Mouse (Mus musculus): ENCODE measurements at regions not wholly inside any gene's neighbourhood (a gene's known extent, or its start where the extent isn't known, plus 50 kb on each side); places are given as distances from the start of the nearest gene placed in this dataset.
A peak's percentile ranks its signal among the peaks of the same experiment; 100 is the strongest.

DNA sequence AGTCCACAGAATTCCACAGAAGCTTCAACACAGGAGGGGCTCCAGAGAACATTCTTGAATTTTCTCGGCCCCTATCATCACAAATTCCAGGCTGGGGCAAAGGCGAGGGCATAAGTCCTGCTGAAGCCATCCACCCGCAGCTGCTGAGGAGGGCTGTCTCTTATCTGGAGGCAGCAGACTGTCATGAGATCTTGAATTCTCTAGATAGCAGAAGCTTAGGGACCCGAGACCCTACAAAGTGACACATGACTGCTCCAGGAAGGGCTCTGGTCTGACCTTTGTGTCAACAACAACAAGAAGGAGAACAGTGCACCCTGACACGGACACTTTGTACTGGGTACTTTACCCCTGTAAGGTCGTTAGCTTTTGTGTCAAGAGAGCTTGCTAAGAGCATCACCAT, 57.2 kb downstream of the Lao1 start:
- WGBS: 51% methylated on average over 6 of the region's 6 CpGs
- Histone ChIP-seq H3K36me3 (no peaks in the 10 kb centered on the region), H3K9me3 (replicated peaks) (no peaks in the 10 kb centered on the region), H3K4me3 (no peak overlapping the region), H3K27me3 (ENCODE audit: low read depth, poor library complexity, severe bottlenecking) (no peaks in the 10 kb centered on the region), H3K4me1 (peaks cover 22% of the 10 kb centered on the region), H3K27ac (peak overlapping the region; percentile 77; the same call in 1 of the 2 replicates)
- DNase-seq (ENCODE audit: low spot score): no peak

- 49% methylated on average over 12 of the region's 12 CpGs for WGBS
Measured at GRCm38 (mm10) chr4:119019013-119019781, 57.8 kb downstream of the Lao1 start.

DNA sequence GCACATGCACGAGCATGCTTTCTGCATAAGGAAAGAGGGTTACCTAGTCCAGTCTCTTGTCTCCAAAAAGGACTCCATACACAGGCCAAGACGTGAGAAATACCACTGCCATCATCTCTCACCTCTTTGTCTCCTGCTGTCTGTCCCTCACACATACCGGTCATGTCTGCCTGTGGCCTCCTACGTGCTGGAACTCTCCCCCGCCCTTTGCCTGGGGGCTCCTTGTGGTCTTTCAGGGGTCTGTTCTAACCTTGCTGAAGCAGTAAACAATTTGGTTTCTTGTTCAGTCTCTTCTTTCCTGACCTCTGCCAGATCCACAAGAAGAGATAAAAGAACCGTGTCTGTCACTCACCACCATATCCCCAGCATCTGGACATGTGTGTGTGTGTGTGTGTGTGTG, 61.0 kb downstream of the Lao1 start:
- H3K4me3 ChIP-seq: no peak overlapping the region
- peak overlapping the region; percentile 51 for H3K27ac ChIP-seq
- peaks cover 29% of the 10 kb centered on the region for H3K4me1 ChIP-seq
- H3K36me3 ChIP-seq: no peaks in the 10 kb centered on the region
- H3K27me3 ChIP-seq (ENCODE audit: low read depth, poor library complexity, severe bottlenecking): no peaks in the 10 kb centered on the region
- WGBS: 51% methylated on average over 6 of the region's 6 CpGs
- no peak for DNase-seq (ENCODE audit: low spot score)
- H3K9me3 ChIP-seq (replicated peaks): no peaks in the 10 kb centered on the region

More at GRCm38 (mm10) chr4:119019013-119019781, 57.8 kb downstream of the Lao1 start:
- Histone ChIP-seq H3K4me1 (peaks cover 22% of the 10 kb centered on the region), H3K9me3 (replicated peaks) (no peaks in the 10 kb centered on the region), H3K27me3 (ENCODE audit: low read depth, poor library complexity, severe bottlenecking) (no peaks in the 10 kb centered on the region), H3K36me3 (no peaks in the 10 kb centered on the region), H3K27ac (peak overlapping the region; percentile 77), H3K4me3 (no peak overlapping the region)
- DNase-seq (ENCODE audit: low spot score): peak; percentile 41

GRCm38 (mm10) chr4:119026237-119026861, 65.0 kb downstream of the Lao1 start:
- H3K36me3 ChIP-seq: no peaks in the 10 kb centered on the region
- DNase-seq (ENCODE audit: low spot score): no peak
- WGBS: 27% methylated on average over 5 of the region's 5 CpGs
- H3K27me3 ChIP-seq (ENCODE audit: low read depth, poor library complexity, severe bottlenecking): no peaks in the 10 kb centered on the region
- no peak overlapping the region for H3K4me3 ChIP-seq
- H3K27ac ChIP-seq: 0 out of 2 replicates have a peak overlapping the region, but pooled peaks have one; percentile 14
- peaks cover 34% of the 10 kb centered on the region for H3K4me1 ChIP-seq
- H3K9me3 ChIP-seq (replicated peaks): no peaks in the 10 kb centered on the region

GRCm38 (mm10) chr4:119028208-119028821, 66.9 kb downstream of the Lao1 start:
- Histone ChIP-seq H3K4me3 (no peak overlapping the region), H3K4me1 (peaks cover 23% of the 10 kb centered on the region)

GRCm38 (mm10) chr4:119029091-119029490, 67.7 kb downstream of the Lao1 start:
- Histone ChIP-seq H3K9me3 (replicated peaks) (no peaks in the 10 kb centered on the region), H3K27ac (no peak overlapping the region), H3K27me3 (ENCODE audit: low read depth, poor library complexity, severe bottlenecking) (no peaks in the 10 kb centered on the region), H3K4me3 (no peak overlapping the region), H3K4me1 (peaks cover 23% of the 10 kb centered on the region), H3K36me3 (no peaks in the 10 kb centered on the region)
- WGBS: 48% methylated on average over 7 of the region's 7 CpGs
- DNase-seq (ENCODE audit: low spot score): no peak

More at GRCm38 (mm10) chr4:119028208-119028821, 66.9 kb downstream of the Lao1 start:
- DNase-seq (ENCODE audit: low spot score): no peak
- Histone ChIP-seq H3K27me3 (ENCODE audit: low read depth, poor library complexity, severe bottlenecking) (no peaks in the 10 kb centered on the region), H3K9me3 (replicated peaks) (no peaks in the 10 kb centered on the region), H3K36me3 (no peaks in the 10 kb centered on the region), H3K27ac (no peak overlapping the region)
- WGBS: 18% methylated on average over 8 of the region's 8 CpGs

DNA sequence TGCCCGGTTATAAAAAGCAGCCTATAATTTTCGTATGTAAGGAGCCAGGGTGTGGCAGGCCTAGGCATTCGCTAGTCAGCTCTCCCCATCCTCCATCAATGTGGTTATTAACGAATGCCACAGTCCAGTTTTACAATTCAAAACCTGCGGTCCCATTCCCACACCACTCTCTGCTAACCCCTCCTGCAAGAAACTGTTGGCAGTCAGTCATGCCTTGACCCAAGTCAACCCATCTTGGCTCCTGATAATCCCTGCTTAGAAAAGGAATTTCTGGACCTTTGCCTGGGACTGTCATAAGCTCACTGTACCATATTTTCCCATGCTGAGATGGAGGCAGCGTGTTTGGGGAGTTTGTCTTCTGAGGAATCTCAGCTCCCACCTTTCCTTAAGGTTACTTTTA, 68.4 kb downstream of the Lao1 start:
- H3K9me3 ChIP-seq (replicated peaks): no peaks in the 10 kb centered on the region
- WGBS: 86% methylated on average over 6 of the region's 6 CpGs
- H3K4me3 ChIP-seq: no peak overlapping the region
- H3K27ac ChIP-seq: no peak overlapping the region
- no peaks in the 10 kb centered on the region for H3K36me3 ChIP-seq
- H3K27me3 ChIP-seq (ENCODE audit: low read depth, poor library complexity, severe bottlenecking): no peaks in the 10 kb centered on the region
- no peak for DNase-seq (ENCODE audit: low spot score)
- H3K4me1 ChIP-seq: peaks cover 23% of the 10 kb centered on the region

DNA sequence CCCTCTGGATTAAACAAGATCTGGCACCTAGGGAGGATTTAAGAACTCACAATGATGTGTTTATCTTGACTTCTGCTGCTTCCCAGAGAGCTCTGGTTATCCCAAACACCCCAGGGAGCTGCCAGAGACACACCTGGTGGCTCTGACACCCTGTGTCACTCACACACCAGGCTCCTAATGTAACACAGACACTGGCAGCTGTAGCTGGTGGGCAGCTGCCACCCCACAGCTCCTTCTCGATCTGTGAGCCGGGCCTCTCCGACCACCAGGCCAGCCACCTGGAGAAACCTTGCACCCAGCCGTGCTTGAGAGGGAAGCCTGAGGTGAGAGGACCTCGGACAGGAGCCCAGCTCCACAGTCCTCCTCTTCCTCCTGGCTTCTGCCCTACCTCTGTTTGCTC, 69.5 kb downstream of the Lao1 start:
- 37% methylated on average over 5 of the region's 5 CpGs for WGBS
- H3K36me3 ChIP-seq: no peaks in the 10 kb centered on the region
- DNase-seq (ENCODE audit: low spot score): no peak
- peaks cover 23% of the 10 kb centered on the region for H3K4me1 ChIP-seq
- H3K4me3 ChIP-seq: no peak overlapping the region
- no peaks in the 10 kb centered on the region for H3K9me3 ChIP-seq (replicated peaks)
- 0 out of 2 replicates have a peak overlapping the region, but pooled peaks have one; percentile 1 for H3K27ac ChIP-seq
- H3K27me3 ChIP-seq (ENCODE audit: low read depth, poor library complexity, severe bottlenecking): no peaks in the 10 kb centered on the region

DNA sequence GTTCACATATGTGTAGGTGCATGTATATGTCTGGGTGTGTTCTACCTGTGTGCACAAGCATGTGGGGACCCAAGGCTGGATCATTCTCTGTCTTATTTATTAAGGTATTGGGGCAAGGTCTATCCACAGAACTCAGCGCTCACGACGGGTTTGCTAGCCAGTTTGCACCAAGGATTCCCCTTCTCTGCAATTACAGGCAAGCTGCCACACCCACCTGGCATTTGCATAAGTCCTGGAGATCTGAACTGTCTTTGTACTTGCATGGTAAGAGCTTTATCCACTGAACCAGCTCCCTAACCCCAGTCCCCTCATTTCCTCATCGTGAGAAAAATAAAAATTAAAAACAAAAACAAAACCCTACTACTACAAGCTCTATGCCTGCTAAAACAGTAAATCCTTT, 71.6 kb downstream of the Lao1 start:
- 60% methylated on average over 4 of the region's 4 CpGs for WGBS

DNA sequence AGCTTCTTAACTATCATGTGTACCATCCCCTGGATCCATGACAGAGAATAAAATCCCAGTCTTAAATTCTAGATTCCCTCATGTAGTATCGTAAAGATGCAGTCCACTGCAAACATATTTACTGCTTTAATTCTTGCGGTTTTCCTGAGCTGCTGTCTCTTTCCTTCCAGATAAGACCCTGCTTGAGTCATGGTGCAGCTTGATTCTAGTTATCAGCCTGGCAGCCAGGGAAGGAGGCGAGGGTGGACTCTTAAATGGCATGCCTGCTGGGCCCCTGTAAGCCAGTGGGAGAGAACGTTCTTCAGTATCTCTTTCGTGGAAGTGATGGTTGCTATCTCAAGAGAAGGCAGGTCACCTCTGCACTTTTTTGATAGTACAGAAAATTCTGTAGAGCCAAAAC, 71.9 kb upstream of the Slc2a1 start:
- Histone ChIP-seq H3K4me3 (no peak overlapping the region), H3K9me3 (replicated peaks) (no peaks in the 10 kb centered on the region), H3K27ac (no peak overlapping the region), H3K4me1 (no peaks in the 10 kb centered on the region), H3K27me3 (ENCODE audit: low read depth, poor library complexity, severe bottlenecking) (no peaks in the 10 kb centered on the region), H3K36me3 (no peaks in the 10 kb centered on the region)
- 90% methylated on average over 5 of the region's 5 CpGs for WGBS
- DNase-seq (ENCODE audit: low spot score): no peak

More for the DNA sequence above, 71.6 kb downstream of the Lao1 start:
- no peak overlapping the region for H3K4me3 ChIP-seq
- H3K9me3 ChIP-seq (replicated peaks): no peaks in the 10 kb centered on the region
- H3K36me3 ChIP-seq: no peaks in the 10 kb centered on the region
- H3K27me3 ChIP-seq (ENCODE audit: low read depth, poor library complexity, severe bottlenecking): no peaks in the 10 kb centered on the region
- H3K4me1 ChIP-seq: peaks cover 16% of the 10 kb centered on the region
- DNase-seq (ENCODE audit: low spot score): no peak
- no peak overlapping the region for H3K27ac ChIP-seq

DNA sequence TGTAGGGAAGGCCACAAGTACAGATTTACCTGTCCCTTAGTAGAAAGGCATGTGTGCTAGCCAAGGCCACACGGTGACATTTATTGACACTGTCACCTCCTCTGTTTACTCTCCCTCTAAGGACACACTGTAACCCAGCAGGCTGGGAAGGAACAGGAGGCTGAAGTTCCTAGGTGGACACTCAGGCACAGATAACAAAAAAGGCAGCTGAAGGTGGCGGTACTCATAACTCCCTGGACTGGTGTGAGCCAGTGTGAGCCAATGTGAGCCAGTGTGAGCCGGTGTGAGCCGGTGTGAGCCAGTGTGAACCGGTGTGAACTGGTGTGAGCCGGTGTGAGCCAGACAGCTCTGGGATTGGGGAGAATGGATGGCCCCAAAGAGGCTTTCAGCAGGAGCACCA, 68.5 kb upstream of the Slc2a1 start:
- no peak for DNase-seq (ENCODE audit: low spot score)
- Histone ChIP-seq H3K36me3 (no peaks in the 10 kb centered on the region), H3K27ac (no peak overlapping the region), H3K9me3 (replicated peaks) (no peaks in the 10 kb centered on the region), H3K4me3 (no peak overlapping the region), H3K4me1 (peaks cover 7% of the 10 kb centered on the region), H3K27me3 (ENCODE audit: low read depth, poor library complexity, severe bottlenecking) (no peaks in the 10 kb centered on the region)
- WGBS: 94% methylated on average over 6 of the region's 6 CpGs

DNA sequence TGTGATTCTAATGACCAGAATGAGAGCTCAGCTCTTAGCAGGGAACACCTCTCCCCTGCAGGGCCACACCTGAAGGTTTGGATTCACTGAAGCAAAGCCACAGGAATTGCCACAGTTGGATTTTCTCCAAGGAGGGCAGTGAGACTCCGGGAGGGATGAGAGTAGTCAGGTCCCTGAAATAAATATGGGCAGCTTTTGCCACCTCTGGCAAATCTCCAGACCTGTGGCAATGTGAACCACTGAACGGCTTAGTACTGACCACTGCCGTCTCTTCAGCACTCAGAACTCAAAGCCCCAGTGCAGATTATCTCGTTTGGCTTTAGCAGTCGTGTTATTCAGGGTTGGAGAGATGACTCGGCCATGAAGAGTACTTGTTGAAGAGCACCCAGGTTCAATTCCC, 66.9 kb upstream of the Slc2a1 start:
- no peak for DNase-seq (ENCODE audit: low spot score)
- WGBS: 81% methylated on average over 6 of the region's 6 CpGs
- H3K27ac ChIP-seq: no peak overlapping the region
- no peaks in the 10 kb centered on the region for H3K9me3 ChIP-seq (replicated peaks)
- H3K27me3 ChIP-seq (ENCODE audit: low read depth, poor library complexity, severe bottlenecking): no peaks in the 10 kb centered on the region
- peaks cover 7% of the 10 kb centered on the region for H3K4me1 ChIP-seq
- no peak overlapping the region for H3K4me3 ChIP-seq
- no peaks in the 10 kb centered on the region for H3K36me3 ChIP-seq

- DNase-seq (ENCODE audit: low spot score): no peak
- WGBS: 50% methylated on average over 19 of the region's 19 CpGs
- H3K27me3 ChIP-seq (ENCODE audit: low read depth, poor library complexity, severe bottlenecking): no peaks in the 10 kb centered on the region
- H3K4me3 ChIP-seq: no peak overlapping the region
- no peaks in the 10 kb centered on the region for H3K9me3 ChIP-seq (replicated peaks)
- H3K27ac ChIP-seq: peak overlapping the region; percentile 77
- no peaks in the 10 kb centered on the region for H3K36me3 ChIP-seq
- peaks cover 7% of the 10 kb centered on the region for H3K4me1 ChIP-seq
Measured at GRCm38 (mm10) chr4:119044005-119044677, 64.4 kb upstream of the Slc2a1 start.
